Mouse (Mus musculus): ENCODE results near the gene Rnf145.

DNA sequence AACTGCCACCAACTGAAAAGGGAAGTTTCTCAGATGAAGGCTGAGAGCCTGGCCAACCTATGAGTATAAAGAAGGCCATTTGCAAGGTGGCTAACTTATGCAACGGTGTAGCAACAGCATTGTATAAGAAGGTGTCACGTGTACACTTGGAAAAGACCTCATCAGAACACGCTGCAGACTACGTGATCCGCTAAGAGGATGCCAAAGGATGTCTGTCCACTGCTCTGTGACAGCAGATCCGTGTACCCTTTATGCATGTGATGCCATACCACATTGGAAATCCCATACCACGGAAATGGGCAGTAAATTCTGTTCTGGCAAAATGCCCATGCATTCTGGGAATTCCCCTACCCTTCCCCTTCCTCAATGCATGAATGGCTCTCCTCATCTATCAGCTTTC is 14.6 kb upstream of the Rnf145 start:
- TF ChIP-seq POLR2A (IDR thresholded peaks at IDR 0.05; ENCODE audit: borderline replicate concordance, low read depth, low read length) (no peak), CTCF (IDR thresholded peaks at IDR 0.05; ENCODE audit: low read depth, low read length) (no peak)
